Mouse (Mus musculus) limb, embryonic 13.5 days (tissue): ENCODE results near the gene Grik4. TPM values are rescaled to one million over a fixed set of nuclear protein-coding genes. Genes with fewer than 3 reads are reported as not detected.
A peak's percentile ranks its signal among the peaks of the same experiment; 100 is the strongest.

ENCODE experiments used
- ATAC-seq: fragments of 200-750 bp; cut with Nextera tagmentation; 2 replicates; pipeline ENCODE4 v1.8.0; 2017; ENCODE audit warnings: low read depth, moderate number of reproducible peaks, moderate TSS enrichment; ENCODE audit not compliant: low FRiP score
- H3K27ac ChIP-seq: fragments of 300-500 bp; sonication (generic); 2 replicates; pipeline ENCODE4 v1.5.1; 2015; ENCODE audit warnings: inconsistent platforms, mild to moderate bottlenecking, moderate library complexity
- H3K27me3 ChIP-seq: fragments of 300-500 bp; sonication (generic); 2 replicates; pipeline ENCODE4 v1.6.1; 2015; ENCODE audit warnings: mild to moderate bottlenecking, inconsistent platforms
- H3K36me3 ChIP-seq: fragments of 300-500 bp; sonication (generic); 2 replicates; pipeline ENCODE4 v1.6.1; 2015; ENCODE audit warnings: inconsistent platforms, mild to moderate bottlenecking, moderate library complexity
- H3K4me1 ChIP-seq: fragments of 300-500 bp; sonication (generic); 2 replicates; pipeline ENCODE4 v1.6.1; 2015; ENCODE audit warnings: inconsistent platforms
- H3K4me2 ChIP-seq: fragments of 300-500 bp; sonication (generic); replicated peaks from 2 replicates; pipeline ENCODE4 v1.6.1; 2015; ENCODE audit warnings: inconsistent platforms, mild to moderate bottlenecking, moderate library complexity
- H3K4me3 ChIP-seq: fragments of 300-500 bp; sonication (generic); 2 replicates; pipeline ENCODE4 v1.5.1; 2015; ENCODE audit warnings: moderate library complexity, mild to moderate bottlenecking, inconsistent platforms
- H3K9ac ChIP-seq: fragments of 300-500 bp; sonication (generic); 2 replicates; pipeline ENCODE4 v1.6.1; 2015; ENCODE audit warnings: mild to moderate bottlenecking, inconsistent platforms
- H3K9me3 ChIP-seq: fragments of 300-500 bp; sonication (generic); 2 replicates; pipeline ENCODE4 v1.6.1; 2016; ENCODE audit warnings: inconsistent platforms
- WGBS: fragments of 180-500 bp; shearing (Covaris S2); methylation state at CpG from one replicate; pipeline ENCODE4 v1.1.7; 2015; 5-methylcytosine and 5-hydroxymethylcytosine counted together
- polyA plus RNA-seq: library from polyadenylated mRNA; unstranded; fragments of >200 nt; fragmentation: Nextera tagmentation; extraction: Ambion mirVana; gene quantifications from 2 replicates; pipeline ENCODE4 v1.2.1, GENCODE M21; 2015

Grik4 gene
- polyA plus RNA-seq, 1 experiment from 2014 or later: 2.7 TPM

DNA sequence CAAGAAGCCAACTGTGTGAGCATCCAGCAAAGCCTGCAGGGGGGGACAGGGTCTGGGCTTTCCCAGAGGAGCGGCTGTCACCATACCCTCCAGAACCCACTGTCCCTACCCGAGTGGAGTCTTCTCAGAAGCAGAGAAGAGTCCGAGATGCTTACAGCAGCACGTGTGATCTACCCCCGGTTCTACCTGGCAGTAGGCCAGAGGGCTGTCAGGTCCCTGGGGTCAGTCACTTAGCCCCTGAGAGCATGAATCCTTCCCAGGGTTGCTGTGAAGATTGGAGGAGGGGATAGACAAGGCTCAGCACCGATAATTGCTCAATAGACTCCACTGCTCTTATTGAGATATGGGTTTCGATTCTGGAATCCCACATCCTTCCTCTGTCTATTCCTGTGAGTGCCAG, 366.2 kb downstream of the Grik4 start:
- no peak for ATAC-seq
- H3K27ac ChIP-seq: no peak overlapping the region
- no peaks in the 10 kb centered on the region for H3K9me3 ChIP-seq
- H3K4me3 ChIP-seq: no peak overlapping the region
- 82% methylated on average over 7 of the region's 7 CpGs for WGBS
- H3K9ac ChIP-seq: no peak overlapping the region
- peaks cover 12% of the 10 kb centered on the region; the same call in 1 of the 2 replicates for H3K27me3 ChIP-seq
- H3K4me2 ChIP-seq: no peak overlapping the region
- H3K4me1 ChIP-seq: peaks cover 6% of the 10 kb centered on the region; the same call in 1 of the 2 replicates
- no peaks in the 10 kb centered on the region for H3K36me3 ChIP-seq

DNA sequence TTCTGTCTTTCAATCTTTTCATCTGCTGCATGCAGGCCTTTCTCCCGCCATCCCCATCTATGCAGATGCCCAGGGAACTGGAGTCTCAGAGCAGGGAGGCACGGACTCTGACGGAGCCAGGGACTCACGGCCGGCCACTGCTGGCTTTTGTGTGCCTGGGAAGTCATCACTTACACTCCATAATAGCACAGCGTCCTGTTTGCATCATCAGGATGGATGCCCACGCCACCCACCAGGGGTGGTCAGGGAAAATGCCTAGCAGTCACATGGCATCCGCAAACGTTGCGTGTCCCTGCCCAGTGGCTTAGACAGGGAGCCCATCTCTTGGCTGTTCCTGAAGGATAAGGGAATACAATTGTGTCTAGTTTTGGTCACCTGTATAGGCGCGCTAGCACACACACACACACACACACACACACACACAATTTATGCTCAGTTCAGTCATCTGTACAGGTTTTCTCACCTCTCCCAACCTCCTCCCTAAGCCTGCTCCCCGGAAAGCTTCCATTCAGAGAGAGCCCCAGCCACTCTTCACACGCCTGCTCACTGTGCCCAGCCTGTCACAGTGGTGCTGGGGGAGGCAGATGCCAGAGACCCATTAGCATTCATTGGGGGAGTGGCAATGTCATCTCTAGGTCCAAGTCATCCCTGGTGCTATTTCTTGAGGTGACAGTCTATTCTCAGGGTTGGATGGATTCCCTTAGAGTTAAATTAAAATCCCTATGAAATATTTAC, 370.5 kb downstream of the Grik4 start:
- ATAC-seq: 0 out of 2 replicates have a peak, but pooled peaks have one; percentile 19
- peaks cover 12% of the 10 kb centered on the region; the same call in 1 of the 2 replicates for H3K27me3 ChIP-seq
- 40% methylated on average over 14 of the region's 14 CpGs for WGBS
- no peaks in the 10 kb centered on the region for H3K36me3 ChIP-seq
- H3K4me1 ChIP-seq: peaks cover 10% of the 10 kb centered on the region; the same call in 1 of the 2 replicates
- no peak overlapping the region for H3K9ac ChIP-seq
- H3K27ac ChIP-seq: no peak overlapping the region
- no peaks in the 10 kb centered on the region for H3K9me3 ChIP-seq
- H3K4me3 ChIP-seq: no peak overlapping the region
- peak overlapping the region; percentile 47 for H3K4me2 ChIP-seq

DNA sequence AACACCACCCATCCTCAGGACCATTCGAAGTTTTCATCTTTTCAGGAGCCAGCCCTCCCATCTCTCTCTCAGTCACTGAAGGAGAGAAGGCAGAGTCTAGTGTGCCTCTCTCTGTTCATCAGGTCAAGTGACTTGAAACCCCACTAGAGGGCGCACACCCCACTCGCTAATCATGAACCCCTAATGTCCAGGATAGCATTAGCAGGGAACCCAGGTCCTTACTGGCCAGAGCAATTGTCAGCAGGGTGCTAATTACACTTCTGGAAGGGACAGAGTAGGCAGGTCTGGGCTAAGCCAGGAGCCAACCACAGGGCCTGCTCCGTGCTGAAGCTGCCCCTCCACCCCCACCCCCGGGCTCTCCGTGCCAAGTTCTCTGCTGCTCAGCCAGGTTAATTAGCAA, 371.1 kb downstream of the Grik4 start:
- 3% methylated on average over 6 of the region's 6 CpGs for WGBS
- peak; percentile 28; the same call in 1 of the 2 replicates for ATAC-seq
- Histone ChIP-seq H3K27me3 (peaks cover 12% of the 10 kb centered on the region; the same call in 1 of the 2 replicates), H3K9ac (no peak overlapping the region), H3K4me1 (peaks cover 10% of the 10 kb centered on the region; the same call in 1 of the 2 replicates), H3K36me3 (no peaks in the 10 kb centered on the region), H3K9me3 (no peaks in the 10 kb centered on the region), H3K4me3 (no peak overlapping the region), H3K27ac (no peak overlapping the region), H3K4me2 (peak overlapping the region; percentile 47)

DNA sequence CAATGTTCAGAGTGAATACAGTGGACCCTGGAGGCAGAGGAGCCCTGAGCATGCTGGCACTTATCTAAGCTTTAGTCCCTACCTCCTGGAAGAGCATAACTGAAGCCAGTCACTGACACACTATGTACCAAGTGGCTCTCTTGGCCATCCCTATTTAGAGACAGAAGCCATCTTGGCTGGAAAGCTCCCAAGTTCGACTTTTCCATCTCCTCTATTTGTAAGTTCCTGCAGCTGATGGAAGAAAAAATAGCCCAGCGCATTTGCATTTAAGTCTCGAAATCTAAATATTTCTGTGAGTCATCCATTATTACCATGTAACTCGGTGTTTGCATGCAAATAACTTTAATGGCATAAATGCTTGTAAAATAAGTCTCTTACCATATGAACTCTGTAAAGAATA, 378.4 kb downstream of the Grik4 start:
- 0 out of 2 replicates have a peak, but pooled peaks cover 4% of the 10 kb centered on the region for H3K4me1 ChIP-seq
- WGBS: 84% methylated on average over 4 of the region's 4 CpGs
- H3K36me3 ChIP-seq: no peaks in the 10 kb centered on the region
- no peaks in the 10 kb centered on the region for H3K27me3 ChIP-seq
- no peak overlapping the region for H3K27ac ChIP-seq
- no peak overlapping the region for H3K9ac ChIP-seq
- H3K4me3 ChIP-seq: no peak overlapping the region
- no peak overlapping the region for H3K4me2 ChIP-seq
- ATAC-seq: no peak
- no peaks in the 10 kb centered on the region for H3K9me3 ChIP-seq

DNA sequence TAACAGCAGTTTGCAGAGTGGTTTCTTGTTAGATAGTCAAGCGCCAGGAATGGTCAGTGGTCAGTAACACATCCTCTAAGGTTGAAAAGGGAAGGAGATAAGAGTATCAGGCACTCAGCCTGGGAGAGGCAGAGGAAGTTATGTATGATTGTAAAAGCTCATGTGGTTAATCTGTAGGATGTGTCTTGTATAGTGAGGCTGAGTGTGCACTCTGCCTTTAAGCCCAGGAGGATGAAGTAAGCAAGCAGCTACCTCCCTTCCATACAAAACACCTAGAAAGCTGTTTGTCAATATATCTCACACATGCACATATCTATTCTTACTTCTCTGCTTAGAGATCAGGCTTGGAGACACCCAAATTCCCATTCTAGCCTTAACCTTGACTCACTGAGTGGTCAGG, 389.1 kb downstream of the Grik4 start:
- Histone ChIP-seq H3K9ac (no peak overlapping the region), H3K9me3 (0 out of 2 replicates have a peak, but pooled peaks cover 5% of the 10 kb centered on the region), H3K4me3 (no peak overlapping the region), H3K4me2 (no peak overlapping the region), H3K36me3 (no peaks in the 10 kb centered on the region), H3K4me1 (no peaks in the 10 kb centered on the region), H3K27ac (no peak overlapping the region), H3K27me3 (0 out of 2 replicates have a peak, but pooled peaks cover 4% of the 10 kb centered on the region)
- no peak for ATAC-seq
- 84% methylated on average over 1 of the region's 1 CpGs for WGBS

DNA sequence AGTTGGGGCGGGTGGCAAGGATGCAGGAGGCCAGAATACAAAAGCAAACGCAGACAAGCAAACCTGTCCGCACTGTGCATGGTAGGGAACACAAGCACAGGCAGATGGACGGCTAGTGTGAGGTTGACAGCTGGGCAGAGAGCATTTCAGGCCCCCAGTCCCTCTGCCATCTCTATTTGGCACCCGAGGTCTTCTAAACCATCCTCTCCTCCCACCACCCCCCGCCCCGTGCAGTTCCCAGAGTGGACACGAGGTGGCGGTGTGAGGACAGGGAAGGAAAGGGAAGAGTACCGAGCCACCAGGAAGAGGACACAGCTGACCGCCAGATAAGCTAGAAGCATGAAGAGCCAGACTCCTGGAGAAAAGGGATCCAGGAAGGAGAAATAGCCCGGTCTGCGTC, 394.2 kb downstream of the Grik4 start:
- H3K4me3 ChIP-seq: no peak overlapping the region
- no peak overlapping the region for H3K9ac ChIP-seq
- H3K27ac ChIP-seq: no peak overlapping the region
- no peaks in the 10 kb centered on the region for H3K9me3 ChIP-seq
- no peaks in the 10 kb centered on the region for H3K36me3 ChIP-seq
- H3K4me1 ChIP-seq: 0 out of 2 replicates have a peak, but pooled peaks cover 4% of the 10 kb centered on the region
- 17% methylated on average over 13 of the region's 13 CpGs for WGBS
- no peak for ATAC-seq
- H3K4me2 ChIP-seq: no peak overlapping the region
- peaks cover 13% of the 10 kb centered on the region; the same call in 1 of the 2 replicates for H3K27me3 ChIP-seq

DNA sequence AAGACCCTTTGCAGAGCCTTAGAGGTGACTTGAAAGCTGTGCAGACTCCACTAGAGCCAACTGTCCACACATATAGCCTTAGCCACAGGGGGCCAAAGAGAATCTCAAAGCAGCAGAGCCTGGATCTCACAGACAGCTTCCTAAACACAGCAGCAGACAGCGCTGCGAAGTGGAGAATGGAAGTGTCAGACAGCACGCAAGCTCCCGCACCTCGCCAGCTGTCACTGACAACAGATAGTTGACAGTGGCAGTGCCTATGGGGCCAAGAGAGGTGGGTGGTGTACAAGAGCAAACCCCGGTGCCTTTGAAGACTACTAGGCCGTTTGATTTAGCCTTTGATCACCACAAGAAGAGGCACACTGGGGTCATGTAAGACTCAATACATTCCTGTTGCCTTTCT, 395.3 kb downstream of the Grik4 start:
- no peak overlapping the region for H3K9ac ChIP-seq
- H3K4me1 ChIP-seq: 0 out of 2 replicates have a peak, but pooled peaks cover 4% of the 10 kb centered on the region
- no peaks in the 10 kb centered on the region for H3K9me3 ChIP-seq
- peaks cover 10% of the 10 kb centered on the region; the same call in 1 of the 2 replicates for H3K27me3 ChIP-seq
- no peak for ATAC-seq
- no peaks in the 10 kb centered on the region for H3K36me3 ChIP-seq
- no peak overlapping the region for H3K4me2 ChIP-seq
- H3K4me3 ChIP-seq: no peak overlapping the region
- H3K27ac ChIP-seq: no peak overlapping the region
- WGBS: 50% methylated on average over 7 of the region's 7 CpGs

DNA sequence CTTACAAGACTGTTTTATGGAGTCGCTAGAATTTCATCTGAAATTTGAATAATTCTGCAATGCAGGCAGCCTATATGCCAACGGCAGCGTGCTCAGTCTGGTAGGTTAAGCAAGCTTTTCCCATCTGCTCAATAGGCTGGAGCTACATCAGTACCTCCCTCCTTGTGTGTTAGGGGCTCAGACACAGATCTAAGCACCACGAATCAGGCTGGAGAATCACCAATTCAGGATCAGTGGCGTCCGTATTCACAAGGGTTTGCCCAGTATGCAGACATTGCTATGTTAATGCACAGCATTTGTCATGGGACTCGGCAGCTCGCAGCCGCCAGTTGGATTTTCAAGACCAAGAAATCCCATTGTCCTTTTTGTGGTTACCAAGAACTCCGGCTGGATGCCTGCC, 399.8 kb downstream of the Grik4 start:
- H3K9me3 ChIP-seq: no peaks in the 10 kb centered on the region
- no peaks in the 10 kb centered on the region for H3K36me3 ChIP-seq
- no peak overlapping the region for H3K27ac ChIP-seq
- WGBS: 88% methylated on average over 10 of the region's 10 CpGs
- H3K4me1 ChIP-seq: 0 out of 2 replicates have a peak, but pooled peaks cover 4% of the 10 kb centered on the region
- no peak overlapping the region for H3K4me2 ChIP-seq
- no peak for ATAC-seq
- peaks cover 6% of the 10 kb centered on the region; the same call in 1 of the 2 replicates for H3K27me3 ChIP-seq
- H3K9ac ChIP-seq: no peak overlapping the region
- H3K4me3 ChIP-seq: no peak overlapping the region

DNA sequence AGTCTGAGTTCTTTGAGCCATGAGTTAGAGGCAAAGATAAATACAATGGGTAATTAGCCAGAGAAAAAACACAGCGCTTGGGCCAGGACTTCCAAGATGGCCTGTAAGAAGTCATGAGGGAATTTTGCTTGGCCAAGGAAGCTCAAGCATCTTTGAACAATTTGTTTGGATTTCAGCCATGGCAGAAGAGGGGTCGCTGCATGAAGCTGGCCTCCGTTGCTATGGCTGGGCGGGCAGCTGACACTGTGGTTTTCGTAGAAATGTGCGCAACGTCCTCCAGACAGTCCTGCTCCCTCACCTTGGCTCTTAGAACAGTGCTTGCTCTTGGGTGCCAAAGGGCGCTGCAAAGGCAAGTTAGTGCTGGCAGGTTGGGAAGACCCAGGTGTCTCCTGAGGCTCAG, 410.8 kb downstream of the Grik4 start:
- Histone ChIP-seq H3K4me2 (no peak overlapping the region), H3K27ac (no peak overlapping the region), H3K4me3 (no peak overlapping the region), H3K27me3 (no peaks in the 10 kb centered on the region), H3K9me3 (no peaks in the 10 kb centered on the region), H3K4me1 (peaks cover 29% of the 10 kb centered on the region), H3K9ac (no peak overlapping the region), H3K36me3 (no peaks in the 10 kb centered on the region)
- WGBS: 80% methylated on average over 8 of the region's 8 CpGs
- ATAC-seq: no peak

DNA sequence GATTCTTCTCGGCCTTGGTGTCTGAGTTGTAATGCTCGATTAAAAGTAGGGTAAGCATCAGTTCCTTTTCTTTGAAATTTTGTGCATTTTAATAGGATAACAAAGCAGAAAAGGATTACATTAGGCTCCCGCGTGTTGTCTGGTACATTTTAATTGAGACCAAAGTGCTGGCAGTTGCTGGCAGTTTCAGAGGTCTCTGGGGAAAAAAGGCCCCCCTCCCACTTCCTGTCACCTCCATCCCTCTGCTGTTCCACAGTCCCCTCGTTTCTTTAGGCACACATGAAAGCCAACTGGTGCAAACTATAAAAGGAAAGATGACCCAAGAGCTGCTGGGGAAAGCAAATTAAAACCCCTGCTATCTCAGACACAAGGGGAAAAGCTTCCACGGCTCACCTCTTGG, 411.3 kb downstream of the Grik4 start:
- H3K27me3 ChIP-seq: no peaks in the 10 kb centered on the region
- H3K4me1 ChIP-seq: peaks cover 29% of the 10 kb centered on the region
- no peak overlapping the region for H3K4me3 ChIP-seq
- H3K9ac ChIP-seq: no peak overlapping the region
- no peak overlapping the region for H3K4me2 ChIP-seq
- no peak for ATAC-seq
- 16% methylated on average over 6 of the region's 6 CpGs for WGBS
- H3K27ac ChIP-seq: no peak overlapping the region
- H3K36me3 ChIP-seq: no peaks in the 10 kb centered on the region
- no peaks in the 10 kb centered on the region for H3K9me3 ChIP-seq

DNA sequence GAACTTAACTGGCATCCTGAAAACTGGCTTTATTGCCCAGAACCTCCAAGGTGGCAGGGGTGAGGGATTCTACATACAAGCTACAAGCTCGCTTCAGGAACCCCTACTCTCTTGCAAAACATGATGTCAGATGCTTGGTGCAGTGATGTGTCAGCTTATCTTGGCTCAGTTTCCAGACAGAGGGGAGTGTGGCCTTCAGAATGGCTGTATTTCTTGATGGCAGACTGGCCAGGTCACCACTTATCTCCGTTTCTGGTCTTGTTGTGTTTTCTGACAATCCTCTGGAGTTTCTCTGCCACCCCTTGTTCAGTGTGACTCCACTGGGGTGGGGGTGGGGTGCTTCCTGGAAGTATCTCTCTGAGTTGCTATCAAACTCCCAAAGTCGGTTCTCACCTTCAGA, 412.3 kb downstream of the Grik4 start:
- Histone ChIP-seq H3K9ac (no peak overlapping the region), H3K9me3 (no peaks in the 10 kb centered on the region)
- 41% methylated on average over 3 of the region's 3 CpGs for WGBS

DNA sequence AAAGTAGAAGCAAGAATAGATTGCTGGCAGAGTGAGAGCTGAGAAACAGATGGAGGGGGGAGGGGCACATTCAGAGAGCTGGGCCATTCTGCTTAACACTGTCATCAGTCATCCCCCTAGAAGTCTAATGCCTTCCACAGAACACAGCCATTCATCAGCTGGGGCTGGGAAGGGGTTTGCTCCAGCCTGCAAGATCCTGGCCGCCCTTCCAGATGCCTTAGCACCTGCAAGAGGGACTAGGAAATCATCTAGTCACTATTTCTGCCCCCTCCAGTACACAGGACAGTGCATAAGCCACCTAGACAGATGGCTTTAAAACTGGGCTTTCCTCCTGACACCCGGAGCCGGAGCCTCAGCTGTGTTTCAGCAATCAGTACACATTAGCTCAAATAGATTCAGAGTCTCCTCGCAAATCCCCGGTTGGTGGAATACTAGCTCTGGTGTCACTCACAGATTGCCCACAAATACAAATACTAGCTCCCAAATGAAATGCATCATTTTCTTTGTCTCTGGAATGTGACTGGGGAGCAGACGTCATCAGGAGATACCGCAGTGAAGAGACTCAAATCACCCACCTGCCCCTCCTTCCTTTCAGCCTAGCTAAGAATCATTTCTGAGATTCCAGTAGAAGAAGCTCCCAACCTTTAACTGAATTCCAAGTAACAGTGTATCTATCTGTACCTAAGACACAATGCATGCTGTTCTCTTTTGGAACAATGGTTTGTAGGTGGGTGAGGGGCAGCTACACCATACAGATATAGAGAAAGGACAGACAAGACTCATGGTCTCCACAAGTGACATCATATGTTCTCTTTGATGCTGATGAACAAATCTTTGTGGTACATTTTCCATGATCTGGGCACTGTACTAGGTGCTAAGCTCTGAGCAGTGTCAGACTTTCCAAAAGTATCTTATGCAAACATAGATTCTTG, 413.8 kb downstream of the Grik4 start:
- Histone ChIP-seq H3K9ac (no peak overlapping the region), H3K27ac (no peak overlapping the region), H3K4me1 (peaks cover 29% of the 10 kb centered on the region), H3K36me3 (no peaks in the 10 kb centered on the region), H3K4me2 (no peak overlapping the region), H3K4me3 (no peak overlapping the region), H3K27me3 (no peaks in the 10 kb centered on the region), H3K9me3 (no peaks in the 10 kb centered on the region)
- ATAC-seq: no peak
- WGBS: 49% methylated on average over 7 of the region's 7 CpGs

More for the DNA sequence above, 412.3 kb downstream of the Grik4 start:
- Histone ChIP-seq H3K4me1 (peaks cover 29% of the 10 kb centered on the region), H3K4me2 (no peak overlapping the region), H3K27me3 (no peaks in the 10 kb centered on the region), H3K4me3 (no peak overlapping the region), H3K36me3 (no peaks in the 10 kb centered on the region), H3K27ac (no peak overlapping the region)
- no peak for ATAC-seq
